In the genomic region with DNA sequence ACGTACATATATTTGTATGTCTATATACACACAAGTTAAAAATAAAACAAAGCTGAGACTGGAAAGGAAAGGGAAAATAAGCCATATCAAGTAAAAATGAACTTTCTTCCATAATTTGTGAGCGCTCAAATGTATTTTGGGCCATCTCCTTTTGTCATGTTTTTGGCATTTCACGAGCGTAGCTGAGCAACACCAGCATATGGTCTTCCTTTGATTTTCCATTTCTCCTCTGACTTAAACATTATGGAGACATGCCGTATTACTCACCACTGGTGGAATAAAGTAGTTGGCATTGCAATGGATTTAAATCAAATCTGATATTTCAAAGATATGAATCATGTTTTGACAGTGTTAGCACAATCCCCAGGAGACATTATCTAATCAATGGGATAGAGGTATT, we compare ENCODE assay signal across 19 mouse cellular contexts.
A peak's percentile ranks its signal among the peaks of the same experiment; 100 is the strongest.
DNase-seq lines count a peak whose midpoint lies in the region.
"Had no signal": no experiment of that assay in that cellular context is flagged by ENCODE, and none has a peak within 500 bp of the region (broad histone marks: within the 10 kb centered on the region; RNA-seq: fewer than 3 reads in every experiment).

No protein-coding gene starts in this region.

- peak; percentile 8 to 53 for DNase-seq in frontal cortex, adult 2 months (ENCODE audit: extremely low spot score in 1 of 2, low spot score in 1 of 2)
- no peak for DNase-seq in frontal cortex, postnatal 14 days (ENCODE audit: low spot score in 2 of 2)
- peak; percentile 15 to 18 for DNase-seq in left cerebral cortex, adult 9 months (ENCODE audit: low spot score in 2 of 2)
- no peak for DNase-seq in left cerebral cortex, postnatal 36 days (ENCODE audit: low spot score in 2 of 2)
- peak; percentile 68 for DNase-seq in brain, adult 2 months (ENCODE audit: low read depth, low spot score)
- no peak for DNase-seq in retina, postnatal 1 day
- DNase-seq: adrenal gland, adult 2 months; adrenal gland, postnatal 14 days; B cell, adult 2 months; cerebellum, adult 11-12 months; cerebellum, adult 8-10 months; cerebellum, postnatal 10 days; cerebellum, postnatal 36 days; embryo, embryonic 11 days; gastrocnemius, postnatal 10 days; gastrocnemius, postnatal 36 days; heart, adult 2 months; heart, postnatal 14 days; heart, postnatal 4 days had no signal

- intact Hi-C loops in left cerebral cortex, postnatal 36 days (cut with DNase I): no loop called here

Comparison
In these comparisons a context has a peak if more than half of its experiments do, and no peak if none do; other contexts are left out.
1. DNase-seq: peak in frontal cortex, adult 2 months (2 of 2), left cerebral cortex, adult 9 months (2 of 2) and brain, adult 2 months (single experiment); none in frontal cortex, postnatal 14 days (0 of 2), left cerebral cortex, postnatal 36 days (0 of 2) and retina, postnatal 1 day (single experiment).